Mouse (Mus musculus) liver, embryonic 16.5 days (tissue): ENCODE measurements around the gene Nfat5. TPM values are rescaled to one million over a fixed set of nuclear protein-coding genes. Genes with fewer than 3 reads are reported as not detected.

Experiments used
- ATAC-seq: fragments of 200-750 bp; cut with Nextera tagmentation; 2 replicates; pipeline ENCODE4 v1.8.0; 2017; ENCODE audit warnings: low read depth, mild to moderate bottlenecking, moderate number of reproducible peaks, moderate library complexity
- H3K27ac ChIP-seq: fragments of 300-500 bp; sonication (generic); 2 replicates; pipeline ENCODE4 v1.5.1; 2014; ENCODE audit warnings: mild to moderate bottlenecking, low read length
- H3K27me3 ChIP-seq: fragments of 300-500 bp; sonication (generic); 2 replicates; pipeline ENCODE4 v1.6.1; 2014; ENCODE audit warnings: low read depth, low read length, mixed read lengths; ENCODE audit not compliant: control insufficient read depth, insufficient read depth
- H3K36me3 ChIP-seq: fragments of 300-500 bp; sonication (generic); 2 replicates; pipeline ENCODE4 v1.6.1; 2014; ENCODE audit warnings: mild to moderate bottlenecking; ENCODE audit not compliant: control insufficient read depth, insufficient read depth
- H3K4me1 ChIP-seq: fragments of 300-500 bp; sonication (generic); 2 replicates; pipeline ENCODE4 v1.6.1; 2014; ENCODE audit warnings: low read depth, low read length, mixed read lengths; ENCODE audit not compliant: control insufficient read depth
- H3K4me2 ChIP-seq: fragments of 300-500 bp; sonication (generic); 2 replicates; pipeline ENCODE4 v1.6.1; 2014; ENCODE audit warnings: low read depth, low read length, mixed read lengths
- H3K4me3 ChIP-seq: fragments of 300-500 bp; sonication (generic); 2 replicates; pipeline ENCODE4 v1.5.1; 2014; ENCODE audit warnings: low read depth, mild to moderate bottlenecking, low read length
- H3K9ac ChIP-seq: fragments of 300-500 bp; sonication (generic); 2 replicates; pipeline ENCODE4 v1.6.1; 2014; ENCODE audit warnings: low read depth, low read length
- H3K9me3 ChIP-seq: fragments of 300-500 bp; sonication (generic); replicated peaks from 2 replicates; pipeline ENCODE4 v1.6.1; 2016; ENCODE audit warnings: low read length; ENCODE audit not compliant: control insufficient read depth
- whole genome bisulfite sequencing: fragments of 180-500 bp; shearing (Covaris S2); extraction: QIAGEN DNeasy Blood & Tissue Kit; methylation state at CpG from one replicate; pipeline ENCODE4 v1.1.7; 2014; ENCODE audit not compliant: insufficient replicate concordance; 5-methylcytosine and 5-hydroxymethylcytosine counted together
- polyA plus RNA-seq: library from polyadenylated mRNA; unstranded; fragments of >200 nt; fragmentation: Nextera tagmentation; extraction: Ambion mirVana; gene quantifications from 2 replicates; pipeline ENCODE4 v1.2.1, GENCODE M21; 2015

Gene Nfat5
- 1.5 TPM in 2 replicates for polyA plus RNA-seq

DNA sequence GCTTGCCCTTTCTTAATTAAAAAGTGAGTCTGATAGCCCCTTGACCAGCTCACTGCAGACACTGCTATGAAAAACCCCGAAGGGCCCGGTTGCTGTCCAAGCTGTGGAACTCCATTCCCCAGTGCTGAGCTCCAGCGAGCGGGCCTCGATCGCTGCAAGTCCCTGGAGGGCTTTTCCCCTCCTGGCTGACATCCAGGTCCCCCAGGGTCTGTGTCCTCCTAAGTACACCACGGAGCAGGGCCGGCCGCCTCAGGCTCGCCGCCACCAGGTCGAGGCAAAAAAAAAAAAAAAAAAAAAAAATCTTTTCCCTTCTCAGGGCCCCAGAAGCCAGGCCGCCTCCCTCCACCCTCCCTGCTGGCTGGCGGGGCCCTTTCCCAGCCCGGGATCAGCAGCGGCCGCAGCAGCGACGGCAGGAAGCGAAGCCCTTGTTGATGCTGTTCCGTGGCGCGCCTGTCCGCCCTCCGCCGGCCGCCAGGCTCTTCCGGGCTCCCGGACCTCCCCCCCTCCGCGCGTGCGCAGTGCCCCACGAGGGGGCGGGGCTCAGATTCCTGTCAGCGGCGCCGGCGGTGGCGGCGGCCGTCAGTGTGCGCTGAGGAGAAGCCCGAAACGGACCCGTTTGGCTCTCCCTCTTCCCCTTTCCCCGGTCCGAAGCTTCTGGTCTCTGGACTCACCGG is at the start of gene Nfat5:
Gene Nfat5 (plus strand): TSS at position 543 of the 674 bp plus-strand sequence.
- H3K4me1 ChIP-seq, result peaks cover 10% of the 10 kb centered on the region
- peak within 1 kb of the TSS; percentile 93 for H3K27ac ChIP-seq
- WGBS, result under 1% methylated on average over 48 of the region's 49 CpGs
- H3K27me3 ChIP-seq, result no peaks in the 10 kb centered on the region
- no peaks in the 10 kb centered on the region for H3K9me3 ChIP-seq
- no peaks in the 10 kb centered on the region for H3K36me3 ChIP-seq
- H3K4me2 ChIP-seq, result peak within 1 kb of the TSS; percentile 69
- peak within 1 kb of the TSS; percentile 89 for H3K9ac ChIP-seq
- H3K4me3 ChIP-seq, result peak within 1 kb of the TSS; percentile 89
- ATAC-seq, result peak; percentile 93

GRCm38 (mm10) chr8:107244218-107244617 is 49.1 kb upstream of the Nfat5 start:
- no peaks in the 10 kb centered on the region for H3K27me3 ChIP-seq
- H3K27ac ChIP-seq, result no peak overlapping the region
- no peak overlapping the region for H3K4me3 ChIP-seq
- no peak for ATAC-seq
- no peaks in the 10 kb centered on the region for H3K36me3 ChIP-seq
- no peaks in the 10 kb centered on the region for H3K9me3 ChIP-seq
- H3K9ac ChIP-seq, result no peak overlapping the region
- no peak overlapping the region for H3K4me2 ChIP-seq
- no peaks in the 10 kb centered on the region for H3K4me1 ChIP-seq
- WGBS, result 62% methylated on average over 8 of the region's 8 CpGs

DNA sequence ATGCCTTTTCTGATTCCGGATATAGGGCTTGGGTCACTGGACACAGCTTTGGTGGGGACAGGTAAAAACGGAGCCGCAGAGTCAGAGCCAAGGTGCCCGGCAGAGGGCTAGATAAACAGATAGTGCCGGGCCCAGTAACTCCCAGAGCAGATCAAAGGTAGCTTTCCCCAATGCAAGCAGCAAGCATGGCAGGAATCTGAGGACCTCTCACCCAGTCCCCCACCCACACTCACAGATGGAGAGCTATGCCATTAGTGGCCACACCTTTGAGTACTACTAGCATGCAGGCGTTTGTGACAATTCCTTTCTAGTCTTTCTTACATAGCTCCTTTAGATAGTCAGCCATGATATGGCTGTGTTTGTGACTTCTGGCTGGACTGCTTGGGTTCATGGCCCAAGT is 44.8 kb upstream of the Nfat5 start:
- WGBS, result 57% methylated on average over 6 of the region's 6 CpGs
- no peak overlapping the region for H3K4me2 ChIP-seq
- no peaks in the 10 kb centered on the region for H3K27me3 ChIP-seq
- H3K4me1 ChIP-seq, result no peaks in the 10 kb centered on the region
- H3K9me3 ChIP-seq, result no peaks in the 10 kb centered on the region
- no peak overlapping the region for H3K27ac ChIP-seq
- no peaks in the 10 kb centered on the region for H3K36me3 ChIP-seq
- H3K9ac ChIP-seq, result no peak overlapping the region
- no peak for ATAC-seq
- H3K4me3 ChIP-seq, result no peak overlapping the region

- WGBS, result 65% methylated on average over 5 of the region's 5 CpGs
- Histone ChIP-seq H3K9ac (no peak overlapping the region), H3K27me3 (no peaks in the 10 kb centered on the region), H3K27ac (no peak overlapping the region), H3K9me3 (no peaks in the 10 kb centered on the region), H3K4me2 (no peak overlapping the region), H3K4me3 (no peak overlapping the region), H3K4me1 (no peaks in the 10 kb centered on the region), H3K36me3 (no peaks in the 10 kb centered on the region)
- no peak for ATAC-seq
These were observed 41.7 kb upstream of the Nfat5 start for GRCm38 (mm10) chr8:107251481-107252104.

GRCm38 (mm10) chr8:107253121-107253520 is 40.1 kb upstream of the Nfat5 start:
- Histone ChIP-seq H3K4me2 (no peak overlapping the region), H3K27ac (no peak overlapping the region), H3K4me1 (no peaks in the 10 kb centered on the region), H3K4me3 (no peak overlapping the region), H3K9me3 (no peaks in the 10 kb centered on the region), H3K27me3 (no peaks in the 10 kb centered on the region), H3K36me3 (no peaks in the 10 kb centered on the region), H3K9ac (no peak overlapping the region)
- 44% methylated on average over 6 of the region's 6 CpGs for WGBS
- ATAC-seq, result no peak

DNA sequence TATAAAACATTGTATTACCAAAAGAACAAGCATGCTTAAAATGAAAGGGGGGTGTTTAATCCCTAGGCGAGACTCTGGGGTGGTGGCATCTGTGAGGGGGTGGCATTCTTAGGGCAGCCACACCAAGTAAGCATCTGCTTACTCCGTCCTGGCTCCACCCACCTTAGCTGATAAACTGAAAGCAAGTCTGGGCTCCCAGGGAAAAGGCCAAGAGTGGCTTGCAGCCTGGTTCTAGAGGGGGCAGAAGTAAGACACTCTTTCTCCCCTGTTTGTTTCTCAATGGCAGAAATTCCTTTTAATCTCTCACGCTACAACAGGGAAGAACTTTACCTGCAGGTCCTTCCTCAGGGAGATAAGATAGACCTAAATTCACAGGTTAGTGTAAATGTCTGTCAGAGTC is 38.9 kb upstream of the Nfat5 start:
- Histone ChIP-seq H3K9me3 (no peaks in the 10 kb centered on the region), H3K27ac (no peak overlapping the region), H3K9ac (no peak overlapping the region), H3K27me3 (no peaks in the 10 kb centered on the region), H3K36me3 (no peaks in the 10 kb centered on the region), H3K4me1 (no peaks in the 10 kb centered on the region), H3K4me3 (no peak overlapping the region), H3K4me2 (no peak overlapping the region)
- 35% methylated on average over 3 of the region's 3 CpGs for whole genome bisulfite sequencing
- ATAC-seq, result no peak

DNA sequence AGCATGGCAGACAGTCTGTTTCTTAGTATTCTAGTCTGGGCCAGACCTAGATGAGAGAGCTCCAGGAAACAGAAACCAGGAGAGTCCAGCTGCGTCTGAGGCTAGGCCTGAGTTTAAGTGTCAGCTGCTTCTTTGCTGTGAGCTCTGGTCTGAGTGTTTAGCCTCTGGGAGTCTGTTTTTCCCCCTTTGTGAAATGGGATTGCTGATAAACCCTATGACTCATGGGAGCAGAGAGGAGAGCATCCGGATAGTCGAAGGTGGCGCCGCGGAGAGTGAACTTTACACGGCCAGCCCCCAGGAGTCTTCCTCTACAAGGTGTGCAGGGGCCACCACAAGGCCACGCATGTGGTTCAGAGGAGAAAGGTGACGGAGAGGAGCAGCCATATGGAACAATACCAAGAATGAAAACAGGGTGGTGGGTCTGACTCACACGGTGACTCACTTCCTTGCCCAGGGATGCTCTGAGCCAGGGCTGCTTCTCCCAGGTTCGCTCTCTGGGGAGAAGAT is 38.3 kb upstream of the Nfat5 start:
- H3K4me1 ChIP-seq, result no peaks in the 10 kb centered on the region
- no peaks in the 10 kb centered on the region for H3K9me3 ChIP-seq
- no peak overlapping the region for H3K4me3 ChIP-seq
- H3K27ac ChIP-seq, result no peak overlapping the region
- H3K4me2 ChIP-seq, result no peak overlapping the region
- H3K36me3 ChIP-seq, result no peaks in the 10 kb centered on the region
- H3K9ac ChIP-seq, result no peak overlapping the region
- H3K27me3 ChIP-seq, result no peaks in the 10 kb centered on the region
- ATAC-seq, result no peak
- WGBS, result 55% methylated on average over 11 of the region's 11 CpGs

DNA sequence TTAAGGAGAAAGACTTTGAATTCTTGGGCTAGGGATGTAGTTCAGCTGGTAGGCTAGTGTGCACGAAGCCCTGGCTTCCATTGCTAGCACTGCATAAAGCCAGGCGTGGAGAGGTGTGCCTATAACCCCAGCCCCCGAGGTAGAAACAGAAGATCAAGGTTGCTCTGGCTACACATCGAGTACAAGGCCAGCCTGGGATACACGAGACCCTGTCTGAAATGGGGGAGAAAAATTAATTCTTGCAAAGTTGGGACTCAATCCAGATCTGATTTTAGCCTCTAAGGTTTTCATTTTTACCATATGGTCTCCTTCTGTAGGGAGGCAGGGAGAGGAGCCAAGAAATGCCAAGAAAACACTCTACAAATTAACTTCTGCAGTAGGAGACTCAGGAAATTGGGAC is 36.0 kb upstream of the Nfat5 start:
- no peak for ATAC-seq
- no peaks in the 10 kb centered on the region for H3K4me1 ChIP-seq
- WGBS, result 47% methylated on average over 5 of the region's 5 CpGs

GRCm38 (mm10) chr8:107260120-107260519 is 33.1 kb upstream of the Nfat5 start:
- H3K36me3 ChIP-seq, result no peaks in the 10 kb centered on the region
- H3K9ac ChIP-seq, result no peak overlapping the region
- no peak overlapping the region for H3K27ac ChIP-seq
- no peak overlapping the region for H3K4me2 ChIP-seq
- no peak for ATAC-seq
- H3K27me3 ChIP-seq, result no peaks in the 10 kb centered on the region
- no peak overlapping the region for H3K4me3 ChIP-seq
- WGBS, result 70% methylated on average over 6 of the region's 6 CpGs
- no peaks in the 10 kb centered on the region for H3K4me1 ChIP-seq
- no peaks in the 10 kb centered on the region for H3K9me3 ChIP-seq

More for the DNA sequence above, 36.0 kb upstream of the Nfat5 start:
- H3K4me2 ChIP-seq, result no peak overlapping the region
- no peak overlapping the region for H3K9ac ChIP-seq
- no peaks in the 10 kb centered on the region for H3K27me3 ChIP-seq
- H3K9me3 ChIP-seq, result no peaks in the 10 kb centered on the region
- no peaks in the 10 kb centered on the region for H3K36me3 ChIP-seq
- no peak overlapping the region for H3K27ac ChIP-seq
- H3K4me3 ChIP-seq, result no peak overlapping the region
